In genomic region chr6:117918043-117918442, GRCm38 (mm10) we compare ENCODE assay signal across 8 mouse cellular contexts. TPM values are rescaled to one million over a fixed set of nuclear protein-coding genes. Genes with fewer than 3 reads are reported as not detected.
DNase-seq lines count a peak whose midpoint lies in the region; ATAC-seq and TF ChIP-seq lines count a peak whose summit lies in the region.

No protein-coding gene starts in this region.

- H3K4me1 ChIP-seq in brown adipose tissue, adult 24 weeks (ENCODE audit: control insufficient read depth, insufficient read depth, insufficient read length, low read length), result peaks cover 5% of the 10 kb centered on the region; the same call in 1 of the 2 replicates
- peaks cover 19% of the 10 kb centered on the region for H3K4me1 ChIP-seq in hindbrain, embryonic 14.5 days (replicated peaks; ENCODE audit: control insufficient read depth, insufficient read depth, low read length)
- peaks cover 25% of the 10 kb centered on the region for H3K4me1 ChIP-seq in midbrain, embryonic 16.5 days (ENCODE audit: control insufficient read depth, insufficient read depth, low read length)

- peak overlapping the region; percentile 64 for H3K4me3 ChIP-seq in left cerebral cortex, adult 2 months
- peak overlapping the region; percentile 95 for H3K4me3 ChIP-seq in brown adipose tissue, adult 24 weeks (ENCODE audit: insufficient read depth, low read depth, low read length)
- H3K4me3 ChIP-seq in hindbrain, embryonic 14.5 days (replicated peaks; ENCODE audit: low read length), result peak overlapping the region; percentile 48
- H3K4me3 ChIP-seq in midbrain, embryonic 16.5 days (ENCODE audit: low read depth, low read length), result peak overlapping the region; percentile 57

- no peak overlapping the region for H3K27ac ChIP-seq in left cerebral cortex, adult 2 months
- H3K27ac ChIP-seq in brown adipose tissue, adult 24 weeks (replicated peaks; ENCODE audit: low read depth, low read length), result 0 out of 2 replicates have a peak overlapping the region, but pooled peaks have one; percentile 98
- H3K27ac ChIP-seq in hindbrain, embryonic 14.5 days, result peak overlapping the region; percentile 72; the same call in 1 of the 2 replicates
- H3K27ac ChIP-seq in midbrain, embryonic 16.5 days (ENCODE audit: low read length), result no peak overlapping the region

- no peak for ATAC-seq in hindbrain, embryonic 14.5 days (ENCODE audit: low FRiP score)
- no peak for ATAC-seq in midbrain, embryonic 16.5 days

- intact Hi-C loops in left cerebral cortex, adult 2 months (cut with DNase I), result no loop called here

- no peaks in the 10 kb centered on the region for H3K27me3 ChIP-seq in hindbrain, embryonic 14.5 days (ENCODE audit: control insufficient read depth, insufficient read depth, low read length)
- H3K27me3 ChIP-seq in midbrain, embryonic 16.5 days (ENCODE audit: control insufficient read depth, insufficient read depth, low read depth, low read length), result no peaks in the 10 kb centered on the region

- H3K36me3 ChIP-seq in hindbrain, embryonic 14.5 days (replicated peaks; ENCODE audit: control insufficient read depth, insufficient read depth), result peaks cover 11% of the 10 kb centered on the region; the same call in 1 of the 2 replicates
- H3K36me3 ChIP-seq in midbrain, embryonic 16.5 days (ENCODE audit: control insufficient read depth, insufficient read depth, low read length), result no peaks in the 10 kb centered on the region

- no peaks in the 10 kb centered on the region for H3K9me3 ChIP-seq in hindbrain, embryonic 14.5 days (ENCODE audit: control insufficient read depth, low read length)
- H3K9me3 ChIP-seq in midbrain, embryonic 16.5 days (replicated peaks; ENCODE audit: control insufficient read depth, low read length, poor library complexity, severe bottlenecking), result no peaks in the 10 kb centered on the region

- no peak for TF ChIP-seq CTCF in left cerebral cortex, adult 2 months (IDR thresholded peaks at IDR 0.05)

- DNase-seq in left cerebral cortex, adult 2 months (ENCODE audit: extremely low spot score in 1 of 2, low spot score in 2 of 2), result no peak
- no peak for DNase-seq in left cerebral cortex, adult 9 months (ENCODE audit: low spot score in 2 of 2)
- no peak for DNase-seq in hindbrain, embryonic 14.5 days (ENCODE audit: low spot score)
- no peak for DNase-seq in cerebellum, adult 18-20 months
- no peak for DNase-seq in frontal cortex, postnatal 10 days (ENCODE audit: low spot score in 2 of 2)
- no peak for DNase-seq in right cerebral cortex, postnatal 10 days (ENCODE audit: low spot score in 2 of 2)

- H3K9ac ChIP-seq in hindbrain, embryonic 14.5 days, result peak overlapping the region; percentile 66
- no peak overlapping the region for H3K9ac ChIP-seq in midbrain, embryonic 16.5 days (ENCODE audit: low read depth, low read length)

- peak overlapping the region; percentile 81 for H3K4me2 ChIP-seq in hindbrain, embryonic 14.5 days (replicated peaks)
- H3K4me2 ChIP-seq in midbrain, embryonic 16.5 days (ENCODE audit: low read length), result peak overlapping the region; percentile 82

- 29% methylated on average over 5 of the region's 5 CpGs for WGBS in hindbrain, embryonic 14.5 days
- WGBS in midbrain, embryonic 16.5 days, result 26% methylated on average over 5 of the region's 5 CpGs

RNA-seq across cellular contexts. Expression of gene Hnrnpf, which starts 17.9 kb away (rescaled TPM):
- 100 to 1,000 TPM; 111 to 116 TPM for total RNA-seq in left cerebral cortex, adult 2 months (2021)
- 147 and 185 TPM in 2 replicates for polyA plus RNA-seq in brown adipose tissue, adult 24 weeks (2012; ENCODE audit: insufficient read depth, insufficient read length, missing spikeins)
- polyA plus RNA-seq in hindbrain, embryonic 14.5 days (2014; fragmentation: Nextera tagmentation; extraction: Ambion mirVana), result 254 and 284 TPM in 2 replicates
- polyA plus RNA-seq in midbrain, embryonic 16.5 days (2015; fragmentation: Nextera tagmentation; extraction: Ambion mirVana), result 226 and 237 TPM in 2 replicates

RNA-seq across cellular contexts. Expression of gene Fxyd4, which starts 19.4 kb away (rescaled TPM):
- not detected for total RNA-seq in left cerebral cortex, adult 2 months (2021)
- not detected in 2 replicates for polyA plus RNA-seq in brown adipose tissue, adult 24 weeks (2012; ENCODE audit: insufficient read depth, insufficient read length, missing spikeins)
- polyA plus RNA-seq in hindbrain, embryonic 14.5 days (2014; fragmentation: Nextera tagmentation; extraction: Ambion mirVana), result 1.3 and 2.6 TPM in 2 replicates
- polyA plus RNA-seq in midbrain, embryonic 16.5 days (2015; fragmentation: Nextera tagmentation; extraction: Ambion mirVana), result 1.8 and 3.5 TPM in 2 replicates

RNA-seq across cellular contexts. Expression of gene Zfp239, which starts 56.1 kb away (rescaled TPM):
- 10 to 100 TPM; 44.7 to 49.2 TPM for total RNA-seq in left cerebral cortex, adult 2 months (2021)
- polyA plus RNA-seq in brown adipose tissue, adult 24 weeks (2012; ENCODE audit: insufficient read depth, insufficient read length, missing spikeins), result 0.36 and 0.71 TPM in 2 replicates
- polyA plus RNA-seq in hindbrain, embryonic 14.5 days (2014; fragmentation: Nextera tagmentation; extraction: Ambion mirVana), result 12.8 and 14.8 TPM in 2 replicates
- 16.8 and 17.9 TPM in 2 replicates for polyA plus RNA-seq in midbrain, embryonic 16.5 days (2015; fragmentation: Nextera tagmentation; extraction: Ambion mirVana)

Comparison
In these comparisons a context has a peak if more than half of its experiments do, and no peak if none do; other contexts are left out.
1. H3K27ac ChIP-seq: peak in brown adipose tissue, adult 24 weeks (single experiment) and hindbrain, embryonic 14.5 days (single experiment); none in left cerebral cortex, adult 2 months (single experiment) and midbrain, embryonic 16.5 days (single experiment).
2. Peak in every context shown above with its lines, with median percentiles within 50 percentile points of each other: H3K4me3 ChIP-seq.